Mouse (Mus musculus): ENCODE measurements around the gene Ranbp3. TPM values are rescaled to one million over a fixed set of nuclear protein-coding genes. Genes with fewer than 3 reads are reported as not detected.
A peak's percentile ranks its signal among the peaks of the same experiment; 100 is the strongest.

Gene Ranbp3
- polyA plus RNA-seq, 1 experiment from 2014 or later: 34.5 TPM

DNA sequence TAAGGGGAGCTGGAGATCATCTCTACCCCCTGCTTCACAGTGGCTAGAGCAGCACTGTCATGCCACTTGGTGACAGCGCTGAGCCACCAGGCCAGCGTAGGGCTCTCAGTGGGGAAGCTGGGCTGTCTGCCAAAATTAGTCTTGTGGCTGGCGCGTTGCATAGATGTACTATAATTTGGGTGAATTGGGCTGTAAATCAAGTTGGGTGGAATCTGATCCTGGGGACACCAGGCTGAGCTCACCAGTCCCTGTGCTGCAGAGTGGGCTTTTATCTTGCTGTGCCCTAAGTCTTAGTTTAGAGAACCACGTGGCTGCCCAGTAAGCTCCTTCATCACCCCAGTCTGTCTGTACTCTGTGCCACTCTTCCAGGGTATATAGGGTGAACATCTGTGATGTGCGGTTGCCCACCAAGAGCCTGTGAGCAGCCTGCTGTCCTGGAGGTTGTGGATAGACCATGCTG is 20.8 kb downstream of the Ranbp3 start:
- 48% methylated on average over 6 of the region's 6 CpGs for WGBS
- no peak overlapping the region for H3K4me3 ChIP-seq (ENCODE audit: low read depth, low read length)
- no peak for DNase-seq (ENCODE audit: low spot score)
- no peak overlapping the region for H3K27ac ChIP-seq (replicated peaks)
- no peak overlapping the region for H3K4me2 ChIP-seq (replicated peaks; ENCODE audit: low read depth)
- H3K27me3 ChIP-seq (ENCODE audit: control insufficient read depth, insufficient read depth, low read length): no peaks in the 10 kb centered on the region
- H3K9ac ChIP-seq (ENCODE audit: low read length): peak overlapping the region; percentile 13; the same call in 1 of the 2 replicates
- H3K4me1 ChIP-seq (replicated peaks; ENCODE audit: control insufficient read depth, insufficient read depth): no peaks in the 10 kb centered on the region
- TF ChIP-seq EP300 (optimal IDR thresholded peaks at IDR 0.05) (no peak), CTCF (IDR thresholded peaks at IDR 0.05; ENCODE audit: low read depth) (peak; percentile 15; the same call in 1 of the 2 replicates)
- peaks cover 20% of the 10 kb centered on the region for H3K36me3 ChIP-seq (ENCODE audit: control insufficient read depth, insufficient read depth, low read length)
- no peak for ATAC-seq (ENCODE audit: low FRiP score, low TSS enrichment)
- no peaks in the 10 kb centered on the region for H3K9me3 ChIP-seq (ENCODE audit: control insufficient read depth, low read length)

DNA sequence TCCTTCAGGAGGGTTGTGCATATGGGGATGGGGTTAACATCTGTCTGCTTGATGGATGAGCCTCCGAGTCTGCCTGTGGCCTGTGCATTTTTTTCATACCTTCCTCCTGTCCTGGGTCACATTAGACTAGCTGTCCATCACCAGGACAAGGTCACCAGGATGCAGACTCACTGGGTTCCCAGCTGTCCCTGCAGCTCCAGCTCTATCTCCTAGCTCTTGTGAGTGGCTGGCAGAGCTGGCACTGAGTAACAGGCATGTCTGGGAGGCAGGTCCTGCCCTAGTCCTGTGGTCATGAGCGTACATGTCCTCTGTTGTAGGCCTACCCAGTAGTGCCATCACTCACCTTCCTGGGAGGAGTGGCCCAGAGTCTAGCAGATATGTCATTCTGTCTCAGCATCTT is 27.4 kb downstream of the Ranbp3 start:
- WGBS: 56% methylated on average over 2 of the region's 2 CpGs
- ATAC-seq (ENCODE audit: low FRiP score, low TSS enrichment): no peak
- Histone ChIP-seq H3K27ac (replicated peaks) (no peak overlapping the region), H3K4me1 (replicated peaks; ENCODE audit: control insufficient read depth, insufficient read depth) (no peaks in the 10 kb centered on the region), H3K36me3 (ENCODE audit: control insufficient read depth, insufficient read depth, low read length) (peaks cover 55% of the 10 kb centered on the region), H3K27me3 (ENCODE audit: control insufficient read depth, insufficient read depth, low read length) (no peaks in the 10 kb centered on the region), H3K9ac (ENCODE audit: low read length) (no peak overlapping the region), H3K4me2 (replicated peaks; ENCODE audit: low read depth) (no peak overlapping the region), H3K4me3 (ENCODE audit: low read depth, low read length) (no peak overlapping the region), H3K9me3 (ENCODE audit: control insufficient read depth, low read length) (no peaks in the 10 kb centered on the region)
- TF ChIP-seq CTCF (IDR thresholded peaks at IDR 0.05; ENCODE audit: low read depth) (no peak), EP300 (optimal IDR thresholded peaks at IDR 0.05) (no peak)
- DNase-seq (ENCODE audit: low spot score): no peak

DNA sequence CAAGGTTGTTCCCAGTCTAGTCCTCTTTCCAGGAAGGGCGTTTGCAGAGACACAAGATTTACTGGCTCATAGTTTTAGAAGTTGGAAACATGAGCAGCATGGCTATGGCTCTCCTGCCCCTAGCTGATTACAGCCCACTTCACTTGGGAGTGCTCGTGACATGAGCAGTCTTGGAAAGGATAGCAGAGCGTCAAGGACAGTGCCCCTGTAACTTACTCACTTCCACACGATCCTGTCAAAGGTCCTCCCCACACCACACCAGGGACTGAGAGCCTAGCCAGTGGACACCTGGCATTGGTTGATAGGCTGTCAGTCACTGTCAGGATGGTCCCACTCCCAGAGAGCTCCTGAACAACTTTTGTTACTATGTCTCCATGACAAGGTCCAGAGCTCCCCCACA is 29.9 kb downstream of the Ranbp3 start:
- DNase-seq (ENCODE audit: low spot score): no peak
- Histone ChIP-seq H3K27me3 (ENCODE audit: control insufficient read depth, insufficient read depth, low read length) (no peaks in the 10 kb centered on the region), H3K36me3 (ENCODE audit: control insufficient read depth, insufficient read depth, low read length) (peaks cover 70% of the 10 kb centered on the region), H3K9ac (ENCODE audit: low read length) (no peak overlapping the region), H3K4me1 (replicated peaks; ENCODE audit: control insufficient read depth, insufficient read depth) (no peaks in the 10 kb centered on the region), H3K27ac (replicated peaks) (no peak overlapping the region), H3K9me3 (ENCODE audit: control insufficient read depth, low read length) (no peaks in the 10 kb centered on the region), H3K4me3 (ENCODE audit: low read depth, low read length) (no peak overlapping the region), H3K4me2 (replicated peaks; ENCODE audit: low read depth) (no peak overlapping the region)
- WGBS: 86% methylated on average over 4 of the region's 4 CpGs
- no peak for ATAC-seq (ENCODE audit: low FRiP score, low TSS enrichment)
- TF ChIP-seq CTCF (IDR thresholded peaks at IDR 0.05; ENCODE audit: low read depth): no peak
- no peak for TF ChIP-seq EP300 (optimal IDR thresholded peaks at IDR 0.05)

DNA sequence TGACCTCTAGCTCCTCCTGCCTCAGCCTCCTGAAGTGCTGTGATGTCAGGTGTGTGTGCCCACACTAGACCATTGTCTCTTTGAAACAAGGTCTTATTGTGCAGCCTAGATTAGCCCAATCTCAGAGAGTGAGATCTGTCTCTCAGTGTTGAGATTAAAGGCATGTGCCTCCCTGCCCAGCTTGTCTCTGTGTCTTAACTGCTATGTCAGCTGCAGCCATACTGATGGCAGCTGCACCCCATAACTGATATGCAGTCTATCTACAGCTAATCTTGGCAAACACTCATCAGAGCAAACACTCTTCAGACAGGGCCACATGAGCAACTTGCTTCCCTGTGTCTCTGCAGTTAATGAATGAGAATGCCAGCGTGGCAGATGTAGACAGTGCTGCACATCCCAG is 33.4 kb downstream of the Ranbp3 start:
- Histone ChIP-seq H3K4me3 (ENCODE audit: low read depth, low read length) (no peak overlapping the region), H3K4me2 (replicated peaks; ENCODE audit: low read depth) (no peak overlapping the region), H3K27me3 (ENCODE audit: control insufficient read depth, insufficient read depth, low read length) (no peaks in the 10 kb centered on the region), H3K36me3 (ENCODE audit: control insufficient read depth, insufficient read depth, low read length) (peaks cover 67% of the 10 kb centered on the region), H3K9ac (ENCODE audit: low read length) (no peak overlapping the region), H3K9me3 (ENCODE audit: control insufficient read depth, low read length) (no peaks in the 10 kb centered on the region), H3K27ac (replicated peaks) (no peak overlapping the region), H3K4me1 (replicated peaks; ENCODE audit: control insufficient read depth, insufficient read depth) (no peaks in the 10 kb centered on the region)
- no peak for TF ChIP-seq EP300 (optimal IDR thresholded peaks at IDR 0.05)
- TF ChIP-seq CTCF (IDR thresholded peaks at IDR 0.05; ENCODE audit: low read depth): no peak
- DNase-seq (ENCODE audit: low spot score) (no peak), ATAC-seq (ENCODE audit: low FRiP score, low TSS enrichment) (no peak)
- 95% methylated on average over 1 of the region's 1 CpGs for WGBS

DNA sequence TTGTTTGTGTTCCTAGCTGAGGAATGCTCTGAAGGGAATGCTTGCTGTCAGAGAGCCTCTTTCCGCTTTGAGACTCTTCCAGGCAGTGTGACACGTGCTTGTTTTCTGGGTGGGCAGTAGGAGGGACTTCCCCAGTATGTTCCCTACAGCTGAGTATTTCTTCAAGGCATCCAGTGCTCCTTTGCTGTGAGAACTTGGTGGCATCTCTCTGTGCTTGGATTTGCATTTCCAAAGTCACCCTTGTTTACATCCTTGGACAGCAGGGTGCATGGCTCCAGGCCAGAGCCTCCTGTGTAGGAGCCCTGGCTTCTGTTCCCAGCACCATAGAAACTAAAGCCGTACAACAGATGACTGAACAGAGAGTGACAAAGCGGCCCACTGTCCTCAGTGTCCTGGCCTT is 35.6 kb downstream of the Ranbp3 start:
- Histone ChIP-seq H3K9me3 (ENCODE audit: control insufficient read depth, low read length) (no peaks in the 10 kb centered on the region), H3K27me3 (ENCODE audit: control insufficient read depth, insufficient read depth, low read length) (no peaks in the 10 kb centered on the region), H3K4me1 (replicated peaks; ENCODE audit: control insufficient read depth, insufficient read depth) (no peaks in the 10 kb centered on the region), H3K36me3 (ENCODE audit: control insufficient read depth, insufficient read depth, low read length) (peaks cover 54% of the 10 kb centered on the region), H3K9ac (ENCODE audit: low read length) (no peak overlapping the region), H3K4me2 (replicated peaks; ENCODE audit: low read depth) (no peak overlapping the region), H3K4me3 (ENCODE audit: low read depth, low read length) (no peak overlapping the region), H3K27ac (replicated peaks) (no peak overlapping the region)
- no peak for DNase-seq (ENCODE audit: low spot score)
- ATAC-seq (ENCODE audit: low FRiP score, low TSS enrichment): no peak
- WGBS: 78% methylated on average over 4 of the region's 4 CpGs
- TF ChIP-seq EP300 (optimal IDR thresholded peaks at IDR 0.05) (no peak), CTCF (IDR thresholded peaks at IDR 0.05; ENCODE audit: low read depth) (no peak)

DNA sequence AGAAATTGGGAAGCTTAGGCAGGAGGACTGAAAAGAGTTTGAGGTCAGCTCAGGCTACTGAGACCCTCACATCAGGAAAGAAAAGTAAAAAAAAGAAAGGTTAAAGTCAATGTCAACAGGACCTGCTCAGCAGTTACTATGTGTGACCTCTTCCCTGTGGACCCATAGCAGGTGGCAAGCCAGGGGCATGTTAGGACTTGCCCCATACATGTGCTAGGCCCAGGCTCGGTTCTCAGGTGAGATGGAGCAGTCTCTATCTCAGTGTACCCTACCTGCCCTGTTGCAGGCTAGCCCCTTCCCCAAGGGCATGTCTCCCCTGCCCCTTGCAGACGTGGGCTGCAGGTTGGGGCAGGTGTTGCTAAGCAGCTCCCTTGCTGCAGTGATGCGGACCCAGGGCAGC is 36.6 kb downstream of the Ranbp3 start:
- Histone ChIP-seq H3K9me3 (ENCODE audit: control insufficient read depth, low read length) (no peaks in the 10 kb centered on the region), H3K36me3 (ENCODE audit: control insufficient read depth, insufficient read depth, low read length) (peaks cover 50% of the 10 kb centered on the region), H3K4me2 (replicated peaks; ENCODE audit: low read depth) (no peak overlapping the region), H3K4me1 (replicated peaks; ENCODE audit: control insufficient read depth, insufficient read depth) (no peaks in the 10 kb centered on the region), H3K4me3 (ENCODE audit: low read depth, low read length) (no peak overlapping the region), H3K27me3 (ENCODE audit: control insufficient read depth, insufficient read depth, low read length) (no peaks in the 10 kb centered on the region), H3K27ac (replicated peaks) (no peak overlapping the region), H3K9ac (ENCODE audit: low read length) (no peak overlapping the region)
- DNase-seq (ENCODE audit: low spot score) (no peak), ATAC-seq (ENCODE audit: low FRiP score, low TSS enrichment) (no peak)
- no peak for TF ChIP-seq CTCF (IDR thresholded peaks at IDR 0.05; ENCODE audit: low read depth)
- no peak for TF ChIP-seq EP300 (optimal IDR thresholded peaks at IDR 0.05)
- 74% methylated on average over 3 of the region's 3 CpGs for WGBS

Measured in stomach, postnatal 0 days (tissue).